ENCODE assay signal across 8 mouse cellular contexts in the genomic region with DNA sequence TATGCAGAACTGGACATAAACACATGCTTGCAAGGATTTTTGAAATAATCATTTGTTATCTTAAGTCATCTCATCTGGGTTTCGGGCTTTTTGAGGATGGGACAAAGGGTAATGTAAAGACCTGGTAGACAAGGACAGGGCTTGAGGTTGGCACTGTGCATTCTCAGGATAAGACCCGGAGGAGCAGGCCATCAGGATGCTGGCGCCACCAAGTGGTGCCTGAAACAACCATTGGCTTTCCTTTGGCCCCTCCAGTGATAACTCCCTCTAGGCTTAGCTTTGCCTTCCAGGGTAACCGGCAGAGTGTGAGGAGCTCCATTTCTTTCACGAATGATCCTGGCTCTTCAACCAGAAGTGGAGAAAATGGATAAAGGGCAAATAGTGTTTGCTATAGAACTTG. TPM values are rescaled to one million over a fixed set of nuclear protein-coding genes. Genes with fewer than 3 reads are reported as not detected.
DNase-seq lines count a peak whose midpoint lies in the region; ATAC-seq and TF ChIP-seq lines count a peak whose summit lies in the region.

No protein-coding gene starts in this region.

- TF ChIP-seq CTCF in cerebellum, adult 2 months (IDR thresholded peaks at IDR 0.05; ENCODE audit: borderline replicate concordance, insufficient read depth, low read depth, low read length) = peak; percentile 24; the same call in 1 of the 2 replicates
- peak; percentile 43 for TF ChIP-seq CTCF in left cerebral cortex, adult 2 months (IDR thresholded peaks at IDR 0.05)

- H3K27ac ChIP-seq in cerebellum, adult 2 months (ENCODE audit: insufficient read depth, low read length) = no peak overlapping the region
- no peak overlapping the region for H3K27ac ChIP-seq in left cerebral cortex, adult 2 months

- intact Hi-C loops in left cerebral cortex, adult 2 months (cut with DNase I) = no loop called here
- intact Hi-C loops in left cerebral cortex, postnatal 25 days (cut with DNase I) = loop anchor here (10.0 kb wide), 1 partner anchor 454 kb away; no protein-coding TSS in a partner anchor

- no peak for TF ChIP-seq POLR2A in cerebellum, adult 2 months (IDR thresholded peaks at IDR 0.05; ENCODE audit: borderline replicate concordance, insufficient read depth, low read length)

- no peak for ATAC-seq in cerebellum, adult (ENCODE audit: insufficient number of reproducible peaks, low FRiP score, low TSS enrichment)

- WGBS in cerebellum, adult 2 months = 52% methylated on average over 5 of the region's 5 CpGs

- no peak for DNase-seq in cerebellum, adult 2 months
- peak in 1 of 2 experiments; percentile 32 for DNase-seq in left cerebral cortex, adult 2 months (ENCODE audit: extremely low spot score in 1 of 2, low spot score in 2 of 2)
- no peak for DNase-seq in left cerebral cortex, adult 11 months (ENCODE audit: low spot score)
- peak; percentile 21 for DNase-seq in adrenal gland, postnatal 25 days
- peak; percentile 11 to 24 for DNase-seq in left cerebral cortex, postnatal 25 days (ENCODE audit: low spot score in 2 of 2)
- peak; percentile 7 for DNase-seq in right cerebral cortex, postnatal 4 days
- no peak for DNase-seq in natural killer cell, adult 2 months (ENCODE audit: low spot score in 2 of 2)

- H3K27me3 ChIP-seq in cerebellum, adult 2 months (ENCODE audit: control insufficient read depth, insufficient read depth, low read length) = no peaks in the 10 kb centered on the region

- H3K4me1 ChIP-seq in cerebellum, adult 2 months (ENCODE audit: control insufficient read depth, insufficient read depth, low read length) = no peaks in the 10 kb centered on the region

- no peak overlapping the region for H3K4me3 ChIP-seq in cerebellum, adult 2 months (replicated peaks; ENCODE audit: insufficient read depth, low read depth, low read length)
- H3K4me3 ChIP-seq in left cerebral cortex, adult 2 months = no peak overlapping the region

RNA-seq across cellular contexts. Expression of a gene that starts 38.0 kb away (rescaled TPM):
- 0.20 and 0.49 TPM in 2 replicates for polyA plus RNA-seq in cerebellum, adult 2 months (2012; rRNA removed)
- total RNA-seq in left cerebral cortex, adult 2 months (2021) = 1 to 10 TPM in 1 of 2 experiments, under 1 TPM in 1; 0.56 to 1.7 TPM
- total RNA-seq in adrenal gland, postnatal 25 days (2021) = 0.76 TPM in 1 of 2 replicates, not detected in the other
- total RNA-seq in left cerebral cortex, postnatal 25 days (2021) = under 1 TPM; 0.85 to 0.99 TPM

Comparison
In these comparisons a context has a peak if more than half of its experiments do, and no peak if none do; other contexts are left out.
1. DNase-seq: peak in adrenal gland, postnatal 25 days (single experiment), left cerebral cortex, postnatal 25 days (2 of 2) and right cerebral cortex, postnatal 4 days (single experiment); none in cerebellum, adult 2 months (0 of 2), left cerebral cortex, adult 11 months (single experiment) and natural killer cell, adult 2 months (0 of 2).